Mouse (Mus musculus): ENCODE measurements around the gene Rapgef2.

- TF ChIP-seq CTCF (IDR thresholded peaks at IDR 0.05; ENCODE audit: borderline replicate concordance, control insufficient read depth, extremely low read depth, insufficient read depth, low read length, poor library complexity): no peak
- TF ChIP-seq POLR2A (IDR thresholded peaks at IDR 0.05; ENCODE audit: control insufficient read depth, extremely low read depth, insufficient read depth, low read length, poor library complexity): no peak
Measured at GRCm38 (mm10) chr3:79207216-79207615, 79.1 kb downstream of the Rapgef2 start.

Data from thymus, adult 2 months (tissue).